Mouse (Mus musculus) bone marrow macrophage, adult 2 months (primary cell): ENCODE measurements around the gene Enah.

ENCODE experiments used
- CTCF ChIP-seq: IDR thresholded peaks from 2 replicates; pipeline ENCODE4 v1.5.1; 2012; ENCODE audit warnings: low read depth, mild to moderate bottlenecking, low read length, moderate library complexity
- POLR2A ChIP-seq: IDR thresholded peaks from 2 replicates; pipeline ENCODE4 v1.6.1; 2012; ENCODE audit warnings: mild to moderate bottlenecking, low read depth, low read length, borderline replicate concordance

DNA sequence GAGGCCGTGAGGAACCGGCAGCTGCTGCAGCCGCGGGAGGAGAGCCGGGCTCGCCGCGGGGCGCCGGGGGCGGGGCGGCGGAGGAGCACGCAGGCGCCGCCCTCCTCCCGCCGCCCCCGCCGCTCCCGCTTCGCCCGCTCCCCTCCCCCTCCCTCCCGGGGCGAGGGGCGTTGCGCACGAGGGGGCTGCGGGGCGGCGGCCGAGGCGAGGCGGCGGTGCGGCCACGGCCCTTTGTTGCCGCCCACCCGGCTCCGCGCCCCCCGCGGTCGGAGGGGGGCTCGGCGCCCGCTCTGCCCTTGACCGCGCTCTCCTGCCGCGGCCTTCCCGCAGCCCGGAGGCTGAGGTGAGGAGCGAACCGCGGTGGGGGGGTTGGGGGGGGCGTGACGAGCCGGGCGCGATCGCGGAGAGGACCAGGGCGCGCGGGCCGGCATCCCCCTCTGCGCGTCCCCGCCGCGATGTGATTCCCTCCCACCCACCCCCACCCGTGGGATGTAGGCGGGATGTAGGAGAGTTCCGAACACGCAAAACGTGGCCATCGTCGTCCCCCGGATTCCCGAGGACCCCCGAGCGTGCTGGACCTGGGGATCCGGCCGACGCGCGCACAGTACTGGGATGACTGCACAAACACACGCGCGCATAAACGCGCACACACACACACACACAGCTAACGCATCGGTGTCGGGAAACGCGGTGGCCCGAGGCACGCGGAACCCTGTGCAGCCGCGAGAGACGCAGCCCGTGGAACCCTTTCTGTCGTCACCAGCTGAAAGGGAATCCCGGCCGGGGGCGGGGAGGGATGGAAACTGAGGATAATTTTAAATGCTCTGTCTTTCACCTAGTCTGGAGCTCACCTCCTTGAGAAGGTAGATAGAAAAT lies at the start of gene Enah:
- TF ChIP-seq CTCF (no peak), POLR2A (no peak)
